Comparison of ENCODE assay signal across 8 mouse cellular contexts in genomic region chr7:46918678-46919371, GRCm38 (mm10). TPM values are rescaled to one million over a fixed set of nuclear protein-coding genes. Genes with fewer than 3 reads are reported as not detected.
DNase-seq lines count a peak whose midpoint lies in the region; ATAC-seq and TF ChIP-seq lines count a peak whose summit lies in the region.

No protein-coding gene starts in this region.

- H3K9me3 ChIP-seq in heart, embryonic 11.5 days (replicated peaks; ENCODE audit: control insufficient read depth, low read length): no peaks in the 10 kb centered on the region
- H3K9me3 ChIP-seq in E14TG2a.4 (ENCODE audit: low read length): no peaks in the 10 kb centered on the region
- no peaks in the 10 kb centered on the region for H3K9me3 ChIP-seq in limb, embryonic 14.5 days (ENCODE audit: control insufficient read depth, low read length)

- peak overlapping the region; percentile 96 for H3K27ac ChIP-seq in heart, embryonic 11.5 days (ENCODE audit: low read depth, low read length)
- H3K27ac ChIP-seq in limb, embryonic 14.5 days (replicated peaks; ENCODE audit: low read depth, low read length): no peak overlapping the region

- intact Hi-C loops in heart, postnatal 14 days (cut with DNase I): loop anchor here (5.0 kb wide), 2 partner anchors 72 to 122 kb away; partner anchors contain the start of genes Gtf2h1 and Hps5

- peak overlapping the region; percentile 71 for H3K4me2 ChIP-seq in heart, embryonic 11.5 days
- peak overlapping the region; percentile 70 for H3K4me2 ChIP-seq in limb, embryonic 14.5 days (replicated peaks; ENCODE audit: low read depth, low read length, severe bottlenecking)

- H3K4me1 ChIP-seq in heart, embryonic 11.5 days (ENCODE audit: control insufficient read depth, insufficient read depth, low read length): peaks cover 16% of the 10 kb centered on the region; the same call in 1 of the 2 replicates
- peaks cover 44% of the 10 kb centered on the region for H3K4me1 ChIP-seq in E14TG2a.4 (replicated peaks; ENCODE audit: low read depth, low read length)
- H3K4me1 ChIP-seq in limb, embryonic 14.5 days (ENCODE audit: control insufficient read depth, insufficient read depth, low read length): peaks cover 12% of the 10 kb centered on the region

- no peak for ATAC-seq in heart, embryonic 11.5 days (replicated peaks; ENCODE audit: insufficient number of reproducible peaks, low FRiP score, low TSS enrichment)
- peak; percentile 46; the same call in 1 of the 2 replicates for ATAC-seq in erythroblast, adult 5-6 weeks (replicated peaks; ENCODE audit: low FRiP score, poor library complexity, severe bottlenecking)
- no peak for ATAC-seq in limb, embryonic 14.5 days (ENCODE audit: low FRiP score, low read depth)
- no peak for ATAC-seq in activated CD4-positive, CD25-positive, alpha-beta regulatory T cell, adult 4 months

- no peaks in the 10 kb centered on the region for H3K36me3 ChIP-seq in heart, embryonic 11.5 days (ENCODE audit: control insufficient read depth, insufficient read depth, low read length)
- H3K36me3 ChIP-seq in E14TG2a.4 (ENCODE audit: insufficient read depth, low read length): peaks cover 42% of the 10 kb centered on the region
- peaks cover 10% of the 10 kb centered on the region for H3K36me3 ChIP-seq in limb, embryonic 14.5 days (ENCODE audit: control insufficient read depth, insufficient read depth, low read length)

- no peak for TF ChIP-seq CTCF in E14TG2a.4 (conservative IDR thresholded peaks at IDR 0.05; ENCODE audit: low read length)

- no peak for TF ChIP-seq POLR2A in limb, embryonic 14.5 days (IDR thresholded peaks at IDR 0.05; ENCODE audit: borderline replicate concordance, extremely low read depth, insufficient read depth, insufficient read length)

- no peak for DNase-seq in heart, postnatal 14 days
- DNase-seq in limb, embryonic 14.5 days (ENCODE audit: low spot score): peak; percentile 40
- peak; percentile 18 for DNase-seq in retina, postnatal 1 day
- no peak for DNase-seq in ovary, postnatal 36 days (ENCODE audit: low spot score)

- H3K4me3 ChIP-seq in heart, embryonic 11.5 days (ENCODE audit: low read depth, low read length): peak overlapping the region; percentile 82
- H3K4me3 ChIP-seq in E14TG2a.4 (replicated peaks; ENCODE audit: low read length): peak overlapping the region; percentile 92
- H3K4me3 ChIP-seq in limb, embryonic 14.5 days (replicated peaks; ENCODE audit: low read length): peak overlapping the region; percentile 89

- peak overlapping the region; percentile 92 for H3K9ac ChIP-seq in heart, embryonic 11.5 days (ENCODE audit: low read depth, low read length)
- peak overlapping the region; percentile 93 for H3K9ac ChIP-seq in limb, embryonic 14.5 days (ENCODE audit: low read depth, low read length, severe bottlenecking)

- WGBS in heart, embryonic 11.5 days (ENCODE audit: insufficient replicate concordance): 11% methylated on average over 13 of the region's 13 CpGs
- WGBS in limb, embryonic 14.5 days: 16% methylated on average over 13 of the region's 13 CpGs

- H3K27me3 ChIP-seq in heart, embryonic 11.5 days (ENCODE audit: control insufficient read depth, insufficient read depth, low read length): no peaks in the 10 kb centered on the region
- no peaks in the 10 kb centered on the region for H3K27me3 ChIP-seq in E14TG2a.4 (ENCODE audit: insufficient read depth, low read length)
- no peaks in the 10 kb centered on the region for H3K27me3 ChIP-seq in limb, embryonic 14.5 days (ENCODE audit: control insufficient read depth, insufficient read depth, low read length)

RNA-seq across cellular contexts. Expression of gene Tsg101, which starts 0.9 kb away (rescaled TPM):
- 199 and 205 TPM in 2 replicates for polyA plus RNA-seq in heart, embryonic 11.5 days (2014; fragmentation: Nextera tagmentation; extraction: Ambion mirVana)
- 10 to 100 TPM; 59.6 to 66.3 TPM for total RNA-seq in heart, postnatal 14 days (2021)
- total RNA-seq in erythroblast, adult 5-6 weeks (2015; ENCODE audit: low replicate concordance): 36.6 and 56.5 TPM in 2 replicates
- 19.3 and 26.5 TPM in 2 replicates for total RNA-seq in erythroblast, adult 5-6 weeks (2017; ENCODE audit: low replicate concordance)
- polyA plus RNA-seq in limb, embryonic 14.5 days (2012; rRNA removed): 86.2 and 119 TPM in 2 replicates
- polyA plus RNA-seq in limb, embryonic 14.5 days (2014; fragmentation: Nextera tagmentation; extraction: Ambion mirVana): 189 and 197 TPM in 2 replicates
- 100 to 1,000 TPM in 1 of 2 experiments, 10 to 100 TPM in 1; 85.8 to 103 TPM for polyA plus RNA-seq in activated CD4-positive, CD25-positive, alpha-beta regulatory T cell, adult 4 months (2017; shearing (Covaris generic))

RNA-seq across cellular contexts. Expression of gene Uevld, which starts 39.5 kb away (rescaled TPM):
- 9.3 and 10.6 TPM in 2 replicates for polyA plus RNA-seq in heart, embryonic 11.5 days (2014; fragmentation: Nextera tagmentation; extraction: Ambion mirVana)
- total RNA-seq in heart, postnatal 14 days (2021): 1 to 10 TPM; 8.1 to 9.7 TPM
- total RNA-seq in erythroblast, adult 5-6 weeks (2015; ENCODE audit: low replicate concordance): 6.5 and 16.7 TPM in 2 replicates
- total RNA-seq in erythroblast, adult 5-6 weeks (2017; ENCODE audit: low replicate concordance): 3.9 and 5.9 TPM in 2 replicates
- 9.4 and 10.2 TPM in 2 replicates for polyA plus RNA-seq in limb, embryonic 14.5 days (2012; rRNA removed)
- polyA plus RNA-seq in limb, embryonic 14.5 days (2014; fragmentation: Nextera tagmentation; extraction: Ambion mirVana): 10.0 and 12.5 TPM in 2 replicates
- polyA plus RNA-seq in activated CD4-positive, CD25-positive, alpha-beta regulatory T cell, adult 4 months (2017; shearing (Covaris generic)): 1 to 10 TPM; 6.4 to 8.0 TPM

RNA-seq across cellular contexts. Expression of gene Ldhc, which starts 57.8 kb away (rescaled TPM):
- polyA plus RNA-seq in heart, embryonic 11.5 days (2014; fragmentation: Nextera tagmentation; extraction: Ambion mirVana): not detected in 2 replicates
- total RNA-seq in heart, postnatal 14 days (2021): not detected
- 3.8 TPM in 1 of 2 replicates, not detected in the other for total RNA-seq in erythroblast, adult 5-6 weeks (2015; ENCODE audit: low replicate concordance)
- 0.56 TPM in 1 of 2 replicates, not detected in the other for total RNA-seq in erythroblast, adult 5-6 weeks (2017; ENCODE audit: low replicate concordance)
- 0.06 TPM in 1 of 2 replicates, not detected in the other for polyA plus RNA-seq in limb, embryonic 14.5 days (2012; rRNA removed)
- not detected in 2 replicates for polyA plus RNA-seq in limb, embryonic 14.5 days (2014; fragmentation: Nextera tagmentation; extraction: Ambion mirVana)
- not detected for polyA plus RNA-seq in activated CD4-positive, CD25-positive, alpha-beta regulatory T cell, adult 4 months (2017; shearing (Covaris generic))

Comparison
In these comparisons a context has a peak if more than half of its experiments do, and no peak if none do; other contexts are left out.
1. DNase-seq: peak in limb, embryonic 14.5 days (single experiment) and retina, postnatal 1 day (single experiment); none in heart, postnatal 14 days (0 of 2) and ovary, postnatal 36 days (single experiment).
2. Peak in every context shown above with its lines, with median percentiles within 50 percentile points of each other: H3K4me3 ChIP-seq.